Mouse (Mus musculus): Measurements from ENCODE around the gene Mroh2a.

- TF ChIP-seq CTCF (IDR thresholded peaks at IDR 0.05; ENCODE audit: borderline replicate concordance, control insufficient read depth, extremely low read depth, insufficient read depth, low read length, poor library complexity) (no peak), POLR2A (IDR thresholded peaks at IDR 0.05; ENCODE audit: control insufficient read depth, extremely low read depth, insufficient read depth, low read length, poor library complexity) (no peak)
Measured at GRCm38 (mm10) chr1:88249596-88249995, 22.8 kb downstream of the Mroh2a start.

Measured in thymus, adult 2 months (tissue).